Mouse (Mus musculus): ENCODE results near the gene Zfp580.
"Not testable (repeated sequence)": the region's sequence is repeated elsewhere in the genome, so short reads cannot be mapped to it uniquely, and the experiment has no call there.

The Zfp580 gene

GRCm38 (mm10) chr7:5073586-5073985, 22.2 kb downstream of the Zfp580 start:
- no peak for DNase-seq (ENCODE audit: low read depth, low spot score)
- Histone ChIP-seq H3K27me3 (ENCODE audit: control insufficient read depth, insufficient read depth, low read length, poor library complexity, severe bottlenecking) (no peaks in the 10 kb centered on the region), H3K36me3 (ENCODE audit: control insufficient read depth, insufficient read depth, low read length, poor library complexity, severe bottlenecking) (peaks cover 45% of the 10 kb centered on the region)

- no peaks in the 10 kb centered on the region for H3K27me3 ChIP-seq (ENCODE audit: control insufficient read depth, insufficient read depth, low read length, poor library complexity, severe bottlenecking)
- peaks cover 36% of the 10 kb centered on the region for H3K36me3 ChIP-seq (ENCODE audit: control insufficient read depth, insufficient read depth, low read length, poor library complexity, severe bottlenecking)
- DNase-seq (ENCODE audit: low read depth, low spot score) = no peak
These were observed 23.6 kb downstream of the Zfp580 start for GRCm38 (mm10) chr7:5074984-5075383.

GRCm38 (mm10) chr7:5076931-5077330, 25.6 kb downstream of the Zfp580 start:
- peaks cover 26% of the 10 kb centered on the region for H3K36me3 ChIP-seq (ENCODE audit: control insufficient read depth, insufficient read depth, low read length, poor library complexity, severe bottlenecking)
- DNase-seq (ENCODE audit: low read depth, low spot score) = no peak
- no peaks in the 10 kb centered on the region for H3K27me3 ChIP-seq (ENCODE audit: control insufficient read depth, insufficient read depth, low read length, poor library complexity, severe bottlenecking)

DNA sequence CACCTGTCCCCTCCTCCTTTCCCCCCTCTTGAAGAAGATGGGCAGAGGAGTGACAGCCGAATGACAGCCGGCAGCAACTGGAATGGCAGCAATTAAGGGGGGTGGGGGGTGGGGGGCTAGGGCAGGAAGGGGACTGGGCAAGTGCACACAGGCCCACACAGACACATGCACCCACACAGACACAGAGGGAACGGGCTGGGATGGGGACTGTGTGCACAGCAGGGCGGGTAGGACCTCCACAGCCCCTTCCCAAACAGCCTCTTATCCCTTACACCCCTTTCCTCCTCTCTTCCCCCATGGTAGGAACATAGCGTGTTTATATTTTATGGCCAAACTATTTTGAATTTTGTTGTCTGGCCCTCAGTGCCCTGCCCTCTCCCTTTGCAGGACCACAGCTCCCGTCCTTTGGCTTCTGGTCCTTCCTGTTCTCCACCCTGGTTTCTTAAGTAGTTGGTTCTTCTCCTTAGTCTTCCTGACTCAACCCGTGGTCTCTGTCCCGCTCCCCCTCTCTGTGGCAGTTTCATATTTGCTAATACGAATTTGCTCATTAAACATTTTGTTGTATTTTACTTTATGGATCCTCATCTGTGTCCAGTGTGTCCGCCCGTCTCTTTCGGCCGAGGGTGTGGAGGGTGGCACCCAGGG, 28.1 kb downstream of the Zfp580 start:
- H3K27me3 ChIP-seq (ENCODE audit: control insufficient read depth, insufficient read depth, low read length, poor library complexity, severe bottlenecking); DNase-seq (ENCODE audit: low read depth, low spot score): not testable (repeated sequence)
- peaks cover 15% of the 10 kb centered on the region for H3K36me3 ChIP-seq (ENCODE audit: control insufficient read depth, insufficient read depth, low read length, poor library complexity, severe bottlenecking)

DNA sequence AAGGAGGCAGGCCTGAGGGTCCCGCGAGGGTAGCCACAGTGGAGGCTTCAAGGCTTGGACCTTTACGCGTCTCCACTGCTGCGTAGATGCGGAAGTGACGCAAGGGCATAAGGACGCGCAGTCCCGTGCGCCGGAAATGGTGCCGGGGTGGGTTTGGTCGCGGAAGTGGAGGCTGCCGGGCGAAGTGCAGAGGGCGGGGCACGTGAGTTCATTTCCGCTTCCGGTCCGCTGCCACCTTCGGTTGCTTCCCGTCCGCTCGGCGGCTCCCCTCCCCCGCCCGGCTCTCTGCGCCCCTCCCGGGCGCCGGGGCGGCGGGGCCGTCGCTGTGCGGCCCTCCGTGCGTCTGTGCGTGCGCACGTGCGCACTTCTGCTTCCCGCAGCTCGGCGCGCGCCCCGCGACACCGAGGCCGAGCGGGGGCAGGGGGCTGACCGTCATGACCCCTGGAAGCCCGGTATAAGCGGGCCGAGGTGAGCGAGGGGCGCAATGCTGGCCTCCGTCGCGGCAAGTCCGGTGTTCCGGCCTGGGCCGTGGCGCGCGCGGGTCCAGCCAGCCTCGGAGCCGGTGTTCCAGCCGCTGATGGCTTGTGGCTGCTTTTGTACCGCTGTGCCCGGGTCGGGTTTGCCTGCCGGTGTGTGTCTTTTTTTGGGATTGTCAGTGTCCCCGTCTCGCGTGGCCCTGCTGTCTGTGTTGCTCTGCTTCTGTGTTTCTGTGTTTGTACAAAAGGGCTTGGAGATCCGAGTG, 28.8 kb downstream of the Zfp580 start, which contains the start of gene Epn1:
Gene Epn1, plus strand, starts transcription at position 226 of the 742 bp plus-strand sequence.
- Histone ChIP-seq H3K27me3 (ENCODE audit: control insufficient read depth, insufficient read depth, low read length, poor library complexity, severe bottlenecking) (no peaks in the 10 kb centered on the region), H3K36me3 (ENCODE audit: control insufficient read depth, insufficient read depth, low read length, poor library complexity, severe bottlenecking) (peaks cover 14% of the 10 kb centered on the region)
- DNase-seq (ENCODE audit: low read depth, low spot score) = peak; percentile 98

DNA sequence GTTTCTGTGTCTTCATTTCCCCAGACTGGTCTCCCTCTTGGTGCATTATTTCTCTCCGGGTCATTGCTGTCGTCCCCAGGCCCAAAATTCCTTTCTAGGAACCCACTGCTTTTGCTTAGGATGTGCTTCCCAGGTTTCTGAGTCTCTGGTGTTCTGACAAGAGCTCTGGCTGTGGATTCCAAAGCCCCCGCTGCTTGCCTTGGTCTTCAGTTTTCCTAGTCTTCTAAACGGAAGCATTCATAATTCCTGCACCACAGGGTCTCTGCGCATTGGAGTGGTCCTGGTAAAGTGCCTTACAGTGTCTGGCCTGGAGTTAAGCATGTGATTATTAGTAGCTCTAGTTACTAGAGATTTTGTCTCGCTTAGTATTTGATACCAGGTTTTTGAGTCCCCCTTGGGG, 29.5 kb downstream of the Zfp580 start:
- Histone ChIP-seq H3K36me3 (ENCODE audit: control insufficient read depth, insufficient read depth, low read length, poor library complexity, severe bottlenecking) (peaks cover 16% of the 10 kb centered on the region), H3K27me3 (ENCODE audit: control insufficient read depth, insufficient read depth, low read length, poor library complexity, severe bottlenecking) (no peaks in the 10 kb centered on the region)
- DNase-seq (ENCODE audit: low read depth, low spot score) = no peak

- peaks cover 16% of the 10 kb centered on the region for H3K36me3 ChIP-seq (ENCODE audit: control insufficient read depth, insufficient read depth, low read length, poor library complexity, severe bottlenecking)
- no peak for DNase-seq (ENCODE audit: low read depth, low spot score)
- H3K27me3 ChIP-seq (ENCODE audit: control insufficient read depth, insufficient read depth, low read length, poor library complexity, severe bottlenecking) = no peaks in the 10 kb centered on the region
These were observed 29.9 kb downstream of the Zfp580 start for GRCm38 (mm10) chr7:5081241-5081640.

DNA sequence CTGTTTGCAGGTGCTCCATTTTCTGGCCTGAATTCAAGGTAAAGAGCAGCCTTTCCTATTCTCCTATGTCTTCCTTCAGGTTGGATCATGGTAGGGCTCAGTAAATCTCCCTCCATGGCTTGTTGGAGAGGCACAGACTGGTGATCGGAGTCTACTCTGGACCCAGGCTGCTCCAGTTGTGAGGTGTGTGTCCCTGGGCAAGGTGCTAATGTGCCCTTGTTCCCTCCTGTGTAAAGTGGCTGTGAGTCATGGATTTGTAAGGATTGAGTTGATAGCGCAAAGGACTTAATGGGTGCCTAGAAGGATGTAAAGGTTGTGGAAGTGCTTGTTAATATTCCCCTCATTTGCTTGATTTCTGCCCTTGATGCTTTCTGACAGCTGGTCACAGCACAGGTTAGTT, 30.6 kb downstream of the Zfp580 start:
- Histone ChIP-seq H3K36me3 (ENCODE audit: control insufficient read depth, insufficient read depth, low read length, poor library complexity, severe bottlenecking) (peaks cover 14% of the 10 kb centered on the region), H3K27me3 (ENCODE audit: control insufficient read depth, insufficient read depth, low read length, poor library complexity, severe bottlenecking) (no peaks in the 10 kb centered on the region)
- DNase-seq (ENCODE audit: low read depth, low spot score) = no peak

DNA sequence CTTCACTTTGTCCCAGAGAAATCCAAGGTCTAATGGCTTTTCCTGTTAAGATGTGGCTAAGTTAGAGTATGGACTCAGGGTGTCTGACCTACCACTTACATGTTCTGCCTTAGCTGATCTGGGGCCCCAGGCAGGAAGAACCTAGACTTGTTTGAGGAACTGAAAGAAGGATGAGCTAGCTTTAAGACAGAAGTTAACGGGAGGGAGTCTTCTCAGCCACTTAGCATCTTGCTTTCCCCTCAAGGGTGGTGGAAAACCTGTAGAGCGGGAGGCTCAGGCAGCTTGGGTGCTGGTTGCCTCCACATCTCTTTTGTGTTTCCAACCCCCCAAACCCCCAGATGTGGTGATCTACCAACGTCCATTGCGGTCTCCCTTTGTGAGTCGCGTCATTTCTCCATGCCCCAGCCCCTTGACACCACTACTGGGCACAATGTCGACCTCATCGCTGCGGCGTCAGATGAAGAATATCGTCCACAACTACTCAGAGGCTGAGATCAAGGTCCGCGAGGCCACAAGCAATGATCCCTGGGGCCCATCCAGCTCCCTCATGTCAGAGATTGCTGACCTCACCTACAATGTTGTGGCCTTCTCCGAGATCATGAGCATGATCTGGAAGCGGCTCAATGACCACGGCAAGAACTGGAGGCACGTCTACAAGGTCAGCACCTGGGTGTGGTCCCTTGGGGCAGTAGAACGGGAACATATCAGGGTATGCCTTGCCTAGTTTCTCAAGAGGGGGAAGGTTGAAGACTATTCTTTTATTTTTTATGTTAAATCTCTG, 32.2 kb downstream of the Zfp580 start:
- peak; percentile 89 for DNase-seq (ENCODE audit: low read depth, low spot score)
- Histone ChIP-seq H3K27me3 (ENCODE audit: control insufficient read depth, insufficient read depth, low read length, poor library complexity, severe bottlenecking) (no peaks in the 10 kb centered on the region), H3K36me3 (ENCODE audit: control insufficient read depth, insufficient read depth, low read length, poor library complexity, severe bottlenecking) (peaks cover 7% of the 10 kb centered on the region)

GRCm38 (mm10) chr7:5085512-5085911, 34.2 kb downstream of the Zfp580 start:
- no peak for DNase-seq (ENCODE audit: low read depth, low spot score)
- Histone ChIP-seq H3K36me3 (ENCODE audit: control insufficient read depth, insufficient read depth, low read length, poor library complexity, severe bottlenecking) (peaks cover 7% of the 10 kb centered on the region), H3K27me3 (ENCODE audit: control insufficient read depth, insufficient read depth, low read length, poor library complexity, severe bottlenecking) (no peaks in the 10 kb centered on the region)

- H3K36me3 ChIP-seq (ENCODE audit: control insufficient read depth, insufficient read depth, low read length, poor library complexity, severe bottlenecking) = peaks cover 7% of the 10 kb centered on the region
- H3K27me3 ChIP-seq (ENCODE audit: control insufficient read depth, insufficient read depth, low read length, poor library complexity, severe bottlenecking) = no peaks in the 10 kb centered on the region
- no peak for DNase-seq (ENCODE audit: low read depth, low spot score)
These were observed 35.6 kb downstream of the Zfp580 start for GRCm38 (mm10) chr7:5086921-5087440.

DNA sequence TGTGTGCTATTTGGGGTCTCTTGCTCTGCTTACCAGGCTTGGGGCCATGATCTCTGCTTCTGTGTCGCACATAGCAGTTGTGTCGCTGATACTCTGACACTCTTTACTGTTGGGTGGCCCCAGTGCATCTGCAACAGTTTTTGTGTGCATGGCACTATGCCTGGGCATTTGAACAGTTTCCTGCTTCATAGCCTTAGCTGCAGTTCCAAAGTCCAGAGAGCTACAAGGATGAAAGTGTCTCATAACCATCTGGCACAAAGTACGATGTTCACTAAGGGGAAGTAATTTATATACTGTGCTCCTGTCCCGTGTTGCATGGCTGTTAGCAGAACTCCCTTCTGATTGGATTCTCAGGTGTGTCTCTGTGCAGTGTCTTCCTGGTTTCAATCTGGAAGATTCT, 36.5 kb downstream of the Zfp580 start:
- H3K27me3 ChIP-seq (ENCODE audit: control insufficient read depth, insufficient read depth, low read length, poor library complexity, severe bottlenecking) = no peaks in the 10 kb centered on the region
- DNase-seq (ENCODE audit: low read depth, low spot score) = no peak

DNA sequence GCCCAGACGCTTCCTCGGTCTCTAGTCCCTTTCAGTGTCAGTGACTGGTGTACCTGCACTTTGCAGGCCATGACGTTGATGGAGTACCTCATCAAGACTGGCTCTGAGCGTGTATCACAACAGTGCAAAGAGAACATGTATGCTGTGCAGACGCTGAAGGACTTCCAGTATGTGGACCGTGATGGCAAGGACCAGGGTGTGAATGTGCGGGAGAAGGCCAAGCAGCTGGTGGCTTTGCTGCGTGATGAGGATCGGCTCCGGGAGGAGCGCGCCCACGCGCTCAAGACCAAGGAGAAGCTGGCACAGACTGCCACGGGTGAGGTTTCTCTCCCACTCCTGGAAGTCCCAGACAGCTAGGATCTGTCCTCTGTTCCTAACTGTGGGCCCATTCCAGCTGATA, 38.5 kb downstream of the Zfp580 start:
- peaks cover 15% of the 10 kb centered on the region for H3K36me3 ChIP-seq (ENCODE audit: control insufficient read depth, insufficient read depth, low read length, poor library complexity, severe bottlenecking)
- H3K27me3 ChIP-seq (ENCODE audit: control insufficient read depth, insufficient read depth, low read length, poor library complexity, severe bottlenecking) = no peaks in the 10 kb centered on the region
- DNase-seq (ENCODE audit: low read depth, low spot score) = no peak

More for the DNA sequence above, 36.5 kb downstream of the Zfp580 start:
- peaks cover 11% of the 10 kb centered on the region for H3K36me3 ChIP-seq (ENCODE audit: control insufficient read depth, insufficient read depth, low read length, poor library complexity, severe bottlenecking)

DNA sequence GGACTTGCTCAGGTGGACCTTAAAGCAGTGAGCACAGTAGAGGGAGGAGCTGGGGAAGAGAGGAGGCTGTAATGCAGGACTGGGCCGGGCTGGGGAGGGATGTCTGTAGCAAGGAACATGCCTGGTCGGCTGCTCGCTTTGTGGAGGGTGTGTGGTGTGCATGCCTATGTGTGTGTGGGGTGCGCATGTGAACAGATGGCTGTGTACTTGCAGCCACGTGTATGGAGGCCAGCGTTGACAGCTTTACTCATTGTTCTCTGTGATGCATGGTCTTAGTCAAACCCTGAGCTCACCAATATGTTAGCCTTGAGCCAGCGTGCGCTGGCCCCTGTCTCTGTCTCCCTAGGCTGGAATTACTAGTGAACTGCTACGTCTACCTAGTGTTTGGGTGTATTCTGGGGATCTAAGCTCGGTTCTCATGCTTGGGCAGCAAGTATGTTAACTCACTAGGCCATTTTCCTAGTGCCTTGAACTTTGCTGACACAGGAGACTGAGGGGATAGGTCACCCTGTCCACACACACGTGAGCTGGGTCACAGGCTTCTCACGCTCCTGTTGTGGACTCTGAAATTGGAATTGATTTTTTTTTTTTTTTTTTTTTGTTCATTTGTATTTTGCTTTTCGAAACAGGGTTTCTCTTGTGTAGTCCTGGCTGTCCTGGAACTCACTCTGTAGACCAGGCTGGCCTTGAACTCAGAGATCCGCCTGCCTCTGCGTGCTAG, 39.8 kb downstream of the Zfp580 start:
- DNase-seq (ENCODE audit: low read depth, low spot score) = no peak
- no peaks in the 10 kb centered on the region for H3K27me3 ChIP-seq (ENCODE audit: control insufficient read depth, insufficient read depth, low read length, poor library complexity, severe bottlenecking)
- H3K36me3 ChIP-seq (ENCODE audit: control insufficient read depth, insufficient read depth, low read length, poor library complexity, severe bottlenecking) = peaks cover 10% of the 10 kb centered on the region
